Mouse (Mus musculus) ovary, postnatal 14 days (tissue): ENCODE measurements around the gene Clec16a.

Source experiments
- DNase-seq: peaks from one replicate; pipeline ENCODE4 v3.0.0; 2022; ENCODE audit warnings: low spot score

Gene Clec16a

DNA sequence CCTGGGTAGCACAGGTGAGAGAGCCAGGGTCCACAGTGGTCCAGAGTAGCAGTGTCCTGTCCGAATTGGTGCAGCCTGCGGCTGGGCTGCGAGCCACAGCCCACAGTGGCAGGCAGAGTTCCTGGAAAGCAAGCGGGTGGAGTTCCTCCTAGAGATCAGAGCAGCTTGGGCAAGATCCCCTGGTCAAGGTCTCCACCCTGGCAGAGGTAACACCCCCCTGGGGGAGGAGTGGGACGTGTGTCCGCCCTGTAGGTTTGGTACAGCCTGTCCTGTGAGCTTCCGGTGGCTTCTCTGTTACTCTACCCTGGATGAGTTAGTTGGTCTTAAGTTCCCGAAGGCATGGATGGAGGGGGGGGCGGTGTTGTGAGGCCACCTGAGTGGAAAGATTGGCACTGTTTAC is 223.7 kb downstream of the Clec16a start:
- no peak for DNase-seq

- no peak for DNase-seq
Observed at GRCm38 (mm10) chr16:10769661-10770060, 224.5 kb downstream of the Clec16a start.

GRCm38 (mm10) chr16:10770531-10771325 is 225.6 kb downstream of the Clec16a start:
- DNase-seq, result no peak

DNA sequence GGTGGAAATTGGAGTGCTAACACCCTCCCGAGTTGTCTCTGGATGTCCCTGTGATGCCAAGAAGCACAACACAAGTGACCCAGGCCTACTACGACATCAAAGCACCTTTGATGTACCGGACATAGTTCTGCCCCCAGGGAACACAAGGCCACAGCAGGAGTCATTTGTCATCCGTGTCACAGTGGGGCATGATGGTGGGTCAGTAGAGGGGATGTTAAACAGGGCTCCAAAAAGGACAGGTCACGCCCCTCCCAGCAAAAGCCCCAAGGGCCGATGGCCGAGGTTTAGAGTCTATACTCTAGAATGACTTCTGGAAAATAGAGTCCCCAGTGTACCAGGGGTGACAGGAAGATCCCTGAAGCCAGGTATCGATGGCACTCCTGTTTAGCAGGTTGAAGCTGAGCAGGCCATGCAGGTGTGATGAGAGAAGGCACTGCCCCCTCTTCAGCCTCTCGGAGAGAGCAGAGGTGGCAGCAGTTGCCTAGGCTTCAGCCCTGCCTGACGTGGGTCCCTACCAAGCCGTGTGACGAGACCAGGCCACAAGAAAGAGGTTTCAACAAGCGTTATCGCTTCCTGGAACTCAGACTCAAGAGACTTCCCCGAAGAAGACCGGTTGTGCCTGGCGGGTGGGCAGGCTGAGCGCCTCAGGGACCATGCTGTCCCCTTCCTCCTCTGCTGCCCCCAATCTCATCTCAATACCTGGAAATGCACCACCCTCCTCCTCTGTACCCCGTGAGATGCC is 226.8 kb downstream of the Clec16a start:
- no peak for DNase-seq

GRCm38 (mm10) chr16:10773543-10773942 is 228.4 kb downstream of the Clec16a start:
- no peak for DNase-seq

DNA sequence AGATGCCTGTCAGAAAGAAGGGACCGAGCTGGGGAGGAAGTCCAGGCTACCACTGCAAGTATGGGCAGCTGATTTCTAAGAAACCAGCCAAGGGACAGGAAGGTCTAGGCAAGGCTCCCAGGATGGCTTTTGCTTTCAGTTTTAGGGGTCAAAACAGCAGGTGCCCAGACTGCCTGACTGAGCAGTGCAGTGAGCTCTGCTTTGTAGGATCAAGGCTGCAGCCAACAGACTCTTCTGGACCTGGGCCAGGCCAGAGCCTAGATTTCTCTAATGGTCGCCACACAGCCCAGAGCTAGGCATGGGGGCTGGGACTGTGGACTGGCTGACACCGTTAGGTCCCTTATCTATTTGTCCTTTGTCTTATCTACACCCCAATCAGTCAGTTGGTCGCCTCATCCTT is 229.6 kb downstream of the Clec16a start:
- no peak for DNase-seq

- DNase-seq, result no peak
Observed at GRCm38 (mm10) chr16:10776322-10776721, 231.2 kb downstream of the Clec16a start.

- DNase-seq, result no peak
Observed at GRCm38 (mm10) chr16:10777579-10778160, 232.5 kb downstream of the Clec16a start.

- no peak for DNase-seq
Observed at GRCm38 (mm10) chr16:10780631-10781120, 235.5 kb downstream of the Clec16a start.

DNA sequence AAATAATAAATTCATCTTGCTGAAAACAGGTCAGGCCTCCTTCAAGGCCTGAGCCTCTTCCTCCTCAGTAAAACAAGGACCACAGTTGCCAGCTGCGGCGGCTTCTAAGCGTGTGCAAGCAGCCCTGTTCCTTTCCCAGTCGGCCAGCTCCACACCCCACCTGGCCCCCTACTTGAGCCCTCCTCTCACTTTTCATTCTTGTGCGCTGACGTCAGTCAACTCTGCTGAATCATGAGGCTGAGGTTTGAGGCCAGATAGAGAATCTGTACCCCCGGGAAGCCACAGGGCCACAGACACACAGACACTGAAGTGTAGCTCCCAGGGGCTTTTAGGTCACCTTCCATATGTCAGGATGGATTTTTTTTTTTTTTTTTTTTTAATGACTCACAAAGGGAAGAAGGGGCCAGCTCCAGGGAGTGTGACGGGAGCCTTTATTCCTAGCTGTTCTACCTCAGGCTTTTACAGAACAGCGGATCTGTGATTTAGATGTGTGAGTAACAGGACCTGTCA is 236.8 kb downstream of the Clec16a start:
- DNase-seq, result no peak

DNA sequence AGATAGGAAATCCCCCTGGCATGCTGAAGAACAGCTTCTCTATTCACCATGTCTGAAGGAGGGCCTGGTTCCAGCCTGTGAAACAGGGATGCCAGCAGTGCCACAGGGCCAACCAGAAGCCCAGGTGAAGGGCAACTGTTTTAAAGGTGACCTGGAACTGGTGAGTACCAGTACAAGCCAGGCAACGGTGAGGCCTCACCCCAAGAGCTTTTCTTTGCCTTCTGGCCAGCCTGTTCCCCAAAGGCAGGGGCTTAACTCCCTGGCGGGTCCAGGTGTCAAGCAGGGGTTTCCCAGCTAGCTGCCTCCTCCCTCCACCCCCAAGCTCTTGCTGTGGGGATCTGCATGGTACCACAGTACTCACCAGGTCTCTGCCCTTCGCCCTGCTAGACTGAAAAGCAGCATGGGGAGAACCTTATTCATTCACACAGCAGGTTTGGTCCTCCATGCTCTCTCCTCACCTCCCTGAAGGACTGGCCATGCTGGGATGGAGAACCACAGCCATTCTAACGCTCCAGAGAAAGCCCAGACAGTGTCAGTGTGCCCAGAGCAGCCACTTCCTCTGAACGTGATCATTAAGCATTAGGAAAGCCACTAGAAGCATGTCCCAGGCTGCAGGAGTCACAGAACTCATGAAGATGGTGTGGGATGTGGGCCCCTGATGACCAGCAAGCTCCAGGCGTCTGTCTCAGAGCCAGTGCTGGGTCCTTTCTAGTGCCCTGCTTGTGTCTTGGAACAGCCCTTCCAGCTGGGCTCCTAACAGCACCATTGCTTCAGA is 237.4 kb downstream of the Clec16a start:
- DNase-seq, result no peak

- no peak for DNase-seq
Observed at GRCm38 (mm10) chr16:10783152-10783434, 238.0 kb downstream of the Clec16a start.

DNA sequence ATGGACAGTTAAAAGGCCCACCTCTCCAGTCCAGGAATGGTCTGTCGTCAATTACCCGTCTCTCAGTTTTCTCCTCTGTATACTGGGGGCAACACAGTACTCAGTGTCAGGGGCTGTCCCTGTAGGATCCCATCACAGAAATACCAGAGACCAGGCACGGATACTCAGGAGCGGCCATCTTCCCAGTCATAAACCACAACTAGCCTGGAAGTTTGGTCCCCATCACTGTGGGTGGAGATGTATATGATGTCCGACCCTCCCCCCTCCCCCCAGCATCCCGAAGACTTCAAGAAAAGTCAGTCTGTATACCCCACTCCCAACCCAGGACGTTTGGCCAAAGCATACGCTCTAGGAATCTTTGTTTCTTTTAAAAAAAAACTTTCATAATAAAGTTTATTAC is 238.3 kb downstream of the Clec16a start:
- no peak for DNase-seq

DNA sequence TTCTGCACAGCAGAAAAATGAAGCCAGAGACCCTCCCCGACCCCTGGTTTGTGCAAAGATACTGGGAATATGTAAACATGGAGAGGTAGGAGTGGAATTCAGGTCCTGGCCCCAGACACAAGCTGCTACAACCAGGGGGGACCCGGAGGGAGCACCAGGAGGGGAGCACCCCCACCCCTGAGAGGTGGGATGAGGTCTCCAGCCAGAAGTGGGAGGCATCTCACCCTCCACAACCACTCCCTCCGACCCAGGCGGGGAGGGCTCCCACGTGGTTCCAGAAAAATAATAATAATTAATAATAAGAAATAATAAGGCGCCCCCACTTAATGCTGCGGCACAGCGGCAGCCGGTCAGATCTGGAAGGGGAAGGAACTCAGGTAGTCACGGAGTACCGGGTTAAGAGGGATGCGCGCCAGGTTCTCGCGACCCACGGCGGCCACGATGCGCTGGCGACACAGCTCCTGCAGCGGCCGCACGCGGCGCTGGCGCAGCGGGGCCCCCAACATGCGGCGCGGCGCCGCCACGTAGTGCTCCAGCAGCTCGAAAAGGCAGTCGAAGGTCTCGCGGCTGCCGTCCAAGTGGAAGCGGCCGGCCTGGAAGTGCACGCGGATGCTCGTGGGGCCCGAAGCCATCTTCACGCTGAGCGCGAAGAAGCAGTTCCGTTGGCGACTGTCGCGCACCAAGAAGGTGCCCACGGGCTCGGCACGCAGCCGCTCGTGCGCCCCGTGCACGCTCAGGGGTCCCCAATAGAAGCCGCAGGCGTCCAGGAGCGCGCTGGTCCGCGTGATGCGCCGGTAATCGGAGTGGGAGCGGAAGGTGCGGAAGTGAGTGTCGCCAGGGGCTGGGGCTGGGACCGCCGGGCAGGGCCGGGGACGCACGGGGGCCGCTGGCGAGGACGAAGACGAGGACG is 239.0 kb downstream of the Clec16a start:
- no peak for DNase-seq

DNA sequence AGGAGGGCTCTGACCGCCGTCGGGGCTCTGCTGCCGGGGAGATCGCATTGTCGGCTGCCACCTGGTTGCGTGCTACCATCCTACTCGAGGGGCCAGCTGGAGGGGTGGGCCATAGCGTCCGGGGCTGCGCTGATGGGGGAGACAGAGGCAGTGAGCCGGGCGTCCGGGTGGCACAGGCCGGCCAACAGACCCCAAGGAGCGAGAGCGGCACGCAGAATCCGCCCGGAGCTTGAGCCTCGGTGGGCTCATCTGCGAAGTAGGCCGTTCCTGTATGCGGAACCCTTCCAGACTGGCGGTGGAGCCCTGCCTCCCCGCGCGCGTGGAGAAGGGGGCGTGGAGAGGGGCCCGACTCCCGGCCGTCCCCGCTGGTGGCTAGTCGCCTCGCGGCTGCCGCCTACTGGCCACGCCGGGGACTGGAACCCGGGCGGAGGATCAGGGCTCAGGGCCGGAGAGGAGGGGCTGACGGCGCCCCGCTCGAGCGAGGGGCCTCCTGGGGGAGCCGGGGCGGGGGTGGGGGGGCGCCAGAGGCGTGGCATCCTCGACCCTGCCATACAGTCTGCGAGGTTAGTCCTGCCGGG is 239.7 kb downstream of the Clec16a start:
- peak; percentile 98 for DNase-seq

GRCm38 (mm10) chr16:10785371-10786231 is 240.5 kb downstream of the Clec16a start, which contains the start of gene Socs1:
TSS of gene Socs1 (minus strand) at chr16:10785536.
- peak; percentile 76 for DNase-seq

DNA sequence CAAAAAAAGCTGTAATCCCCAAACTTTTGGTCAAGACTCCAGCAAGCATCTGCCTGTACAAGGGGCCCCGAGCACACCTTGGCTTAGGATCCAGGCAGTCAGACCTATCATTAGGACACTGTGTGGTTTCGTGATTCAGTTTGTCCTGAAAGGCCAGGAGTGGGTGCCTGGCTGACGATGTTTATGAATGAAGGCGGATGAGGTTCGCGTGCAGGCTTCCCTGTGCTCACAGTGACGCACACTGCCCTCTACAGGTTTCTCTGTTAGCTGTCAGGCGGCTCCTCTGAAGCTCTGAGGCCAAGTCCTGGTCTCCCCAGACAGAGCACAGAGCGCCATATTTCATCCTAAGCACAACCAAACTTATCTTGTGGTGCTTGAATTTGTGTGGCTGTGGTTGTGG is 241.1 kb downstream of the Clec16a start:
- peak; percentile 69 for DNase-seq

DNA sequence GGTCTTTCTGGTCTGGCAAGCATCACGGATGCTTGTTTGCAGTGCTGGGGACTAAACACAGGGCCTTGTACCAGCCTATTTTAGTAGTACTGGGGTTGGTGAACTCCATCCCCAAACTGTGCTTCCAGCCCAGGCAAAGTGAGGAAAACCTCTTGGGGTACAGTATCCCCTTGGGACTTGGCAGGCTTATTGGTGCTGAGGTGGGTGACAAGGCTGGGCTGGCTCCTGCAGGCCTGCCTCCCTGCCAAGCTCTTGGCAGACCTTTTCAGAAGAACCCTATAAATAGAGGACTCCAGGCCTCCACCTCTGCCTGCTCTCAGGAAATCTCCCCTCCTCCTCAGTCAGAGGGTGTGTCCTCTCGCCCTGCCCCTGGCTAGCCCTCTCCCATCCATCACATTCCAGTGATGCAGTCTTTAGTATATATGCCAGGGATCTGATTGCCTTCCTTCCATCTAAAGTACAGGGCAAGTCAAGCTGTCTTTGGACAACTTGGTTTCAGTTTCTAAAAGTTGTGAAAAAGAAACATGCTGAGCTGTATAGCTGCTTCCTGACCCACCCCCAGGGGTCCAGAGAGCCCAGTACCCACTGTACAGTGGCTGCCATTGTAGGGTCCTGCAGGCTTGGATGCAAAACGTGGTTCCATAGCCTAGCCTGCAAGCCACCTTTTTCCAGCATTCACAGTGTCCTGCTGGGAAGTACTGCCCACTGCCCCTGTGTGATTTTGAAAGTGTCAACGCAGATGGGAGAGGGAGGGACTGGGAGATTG is 241.8 kb downstream of the Clec16a start:
- no peak for DNase-seq

DNA sequence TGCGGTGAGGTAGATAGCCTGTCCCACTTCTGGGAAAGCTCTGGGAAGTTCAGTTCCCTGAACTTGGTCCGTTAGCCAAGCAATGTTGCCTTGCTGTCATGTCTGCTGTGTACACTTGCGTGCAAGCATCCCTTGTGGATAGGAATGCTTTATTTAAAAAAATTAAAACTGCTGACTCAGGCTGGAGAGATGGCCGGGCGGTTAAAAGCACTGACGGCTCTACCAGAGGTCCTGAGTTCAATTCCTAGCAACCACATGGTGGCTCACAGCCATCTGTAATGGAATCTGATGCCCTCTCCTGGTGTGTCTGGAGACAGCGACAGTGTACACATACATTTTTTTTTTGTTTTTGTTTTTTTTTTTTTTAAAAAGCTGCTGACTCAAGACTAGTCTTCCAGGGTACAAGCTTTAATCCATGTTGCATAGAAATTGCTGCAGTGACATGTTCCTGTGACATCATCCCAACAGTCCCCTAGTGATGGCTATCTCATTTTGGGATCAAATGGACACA is 242.5 kb downstream of the Clec16a start:
- DNase-seq, result no peak
